Mouse (Mus musculus): ENCODE measurements at regions not wholly inside any gene's neighbourhood (a gene's known extent, or its start where the extent isn't known, plus 50 kb on each side); places are given as distances from the start of the nearest gene placed in this dataset.
"Not testable (repeated sequence)": the region's sequence is repeated elsewhere in the genome, so short reads cannot be mapped to it uniquely, and the experiment has no call there.

DNA sequence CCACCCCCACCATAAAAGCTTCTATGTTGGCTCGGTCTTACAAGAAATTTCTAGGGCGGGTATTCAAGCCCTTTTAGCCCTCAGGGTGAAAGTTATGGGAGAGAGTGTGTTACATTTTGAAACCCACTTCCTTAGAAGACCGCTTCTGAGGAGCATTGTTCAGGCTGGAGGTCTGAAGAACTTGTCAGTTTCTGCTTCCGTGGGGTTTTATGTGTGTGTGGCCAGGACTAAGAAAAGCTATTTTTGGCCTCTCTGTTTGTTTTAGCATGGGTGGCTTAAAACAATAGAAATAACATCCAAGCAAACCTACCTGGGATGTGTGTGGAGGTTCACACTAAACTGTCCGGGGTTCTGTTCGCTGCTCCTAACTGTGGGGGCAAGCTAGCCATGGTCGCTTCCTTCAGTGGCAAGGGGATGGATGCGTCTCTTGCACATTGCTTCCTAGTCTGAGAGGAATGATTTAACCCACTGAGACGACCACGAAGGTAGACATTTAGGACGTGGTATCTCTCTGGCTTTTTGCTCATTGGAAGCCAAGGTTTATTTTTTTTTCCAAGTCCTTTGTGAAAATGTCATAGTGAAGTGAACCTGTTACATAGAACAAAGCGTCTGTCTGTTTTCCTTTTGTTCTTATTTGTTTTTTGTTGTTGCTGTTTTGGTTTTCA lies 298.4 kb downstream of the Vrk1 start:
- DNase-seq (ENCODE audit: extremely low spot score), result no peak

DNA sequence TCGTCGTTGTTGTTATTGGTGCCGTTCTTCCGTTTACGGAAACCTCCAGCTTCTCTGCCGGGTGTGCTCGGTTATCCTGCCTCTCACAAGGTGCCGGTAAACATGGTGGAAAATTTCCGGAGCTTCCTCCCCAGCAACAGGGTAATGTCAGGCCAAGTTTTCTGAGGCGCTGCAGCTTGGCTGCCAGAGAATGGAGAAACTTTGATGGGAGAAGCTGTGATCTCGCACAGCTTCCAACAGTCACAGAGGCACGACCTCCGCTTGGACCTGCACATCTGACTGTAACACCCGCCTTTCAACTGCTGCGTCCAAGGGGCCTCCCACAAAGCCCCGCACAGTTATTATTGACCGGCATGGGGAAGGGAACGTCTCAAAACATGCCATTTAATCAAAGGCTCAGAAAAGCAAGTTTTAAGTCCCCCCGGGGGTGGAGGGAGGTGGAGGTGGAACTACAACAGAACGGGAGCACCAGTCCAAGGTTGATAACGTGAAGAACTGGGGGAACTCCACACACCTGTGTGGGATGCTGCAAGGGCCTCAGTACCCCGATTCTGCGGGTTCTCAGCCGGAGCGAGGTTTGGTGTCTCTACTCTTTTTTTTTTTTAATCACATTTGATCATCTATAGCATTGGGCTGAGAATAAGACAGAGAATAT lies 299.1 kb downstream of the Vrk1 start:
- no peak for DNase-seq (ENCODE audit: extremely low spot score)

- DNase-seq (ENCODE audit: extremely low spot score), result peak; percentile 13
Measured at GRCm38 (mm10) chr12:106310171-106310570, 300.1 kb downstream of the Vrk1 start.

DNA sequence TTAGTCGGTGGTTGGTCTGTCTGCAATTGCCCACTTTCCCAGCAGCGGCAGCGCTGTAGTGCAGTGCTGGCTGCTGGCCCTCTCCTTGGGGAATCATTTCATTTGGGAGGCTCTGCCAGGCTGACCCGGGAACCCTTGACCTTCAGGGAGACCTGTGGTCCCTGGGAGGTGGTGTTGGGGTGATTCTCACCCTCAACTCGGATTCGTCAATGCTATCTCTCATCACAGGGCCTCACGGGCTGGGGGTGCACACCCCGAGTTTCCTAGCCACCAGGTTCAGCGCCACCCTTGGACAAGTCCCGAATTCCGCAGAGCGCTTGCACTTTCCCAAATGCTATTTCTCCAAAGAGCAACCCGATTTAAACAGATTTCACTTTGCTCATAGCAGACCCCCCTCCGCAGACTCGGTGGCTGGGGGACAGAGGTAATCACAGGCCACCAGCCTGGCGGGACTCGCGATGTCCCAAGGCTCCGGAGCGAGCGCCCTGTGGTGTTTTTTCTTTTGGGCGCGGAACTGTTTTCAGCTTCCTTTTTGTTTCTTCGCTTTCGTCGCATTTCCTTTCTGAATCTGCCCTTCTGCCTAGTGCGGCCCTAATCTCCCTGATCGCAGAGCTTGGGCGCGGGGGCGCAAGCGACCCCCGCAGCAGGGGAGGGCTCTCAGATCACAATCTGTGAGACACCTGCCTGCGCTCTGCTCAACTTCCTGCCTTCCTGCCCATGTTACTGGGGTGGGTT lies 300.7 kb downstream of the Vrk1 start:
- peak; percentile 63 for DNase-seq (ENCODE audit: extremely low spot score)

DNA sequence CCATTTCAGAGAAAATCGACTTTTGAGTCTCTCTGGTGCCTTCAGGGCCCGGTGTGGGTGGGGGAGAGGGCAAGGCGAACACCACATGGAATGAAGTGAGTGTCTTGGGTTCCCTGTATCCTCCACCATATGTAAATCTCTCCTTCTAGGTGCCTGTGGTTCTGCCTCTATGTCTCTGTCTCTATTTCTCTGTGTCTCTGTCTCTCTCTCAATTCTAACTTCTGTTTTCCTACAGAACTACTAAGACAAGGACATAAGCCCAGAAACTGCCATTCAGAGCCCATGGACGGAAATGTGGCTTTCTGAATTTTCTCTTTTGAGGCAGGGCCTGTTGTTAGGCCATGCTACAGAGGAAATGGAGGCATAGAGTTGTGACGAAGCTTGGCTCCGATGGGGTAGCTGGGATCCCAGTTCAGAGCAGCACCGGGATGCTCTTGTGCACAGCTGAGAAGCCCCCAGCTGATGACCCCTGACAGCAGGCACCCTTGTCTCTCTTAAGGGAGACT lies 301.3 kb downstream of the Vrk1 start:
- peak; percentile 18 for DNase-seq (ENCODE audit: extremely low spot score)

GRCm38 (mm10) chr12:106311831-106312600 lies 302.0 kb downstream of the Vrk1 start:
- peak; percentile 23 for DNase-seq (ENCODE audit: extremely low spot score)

DNA sequence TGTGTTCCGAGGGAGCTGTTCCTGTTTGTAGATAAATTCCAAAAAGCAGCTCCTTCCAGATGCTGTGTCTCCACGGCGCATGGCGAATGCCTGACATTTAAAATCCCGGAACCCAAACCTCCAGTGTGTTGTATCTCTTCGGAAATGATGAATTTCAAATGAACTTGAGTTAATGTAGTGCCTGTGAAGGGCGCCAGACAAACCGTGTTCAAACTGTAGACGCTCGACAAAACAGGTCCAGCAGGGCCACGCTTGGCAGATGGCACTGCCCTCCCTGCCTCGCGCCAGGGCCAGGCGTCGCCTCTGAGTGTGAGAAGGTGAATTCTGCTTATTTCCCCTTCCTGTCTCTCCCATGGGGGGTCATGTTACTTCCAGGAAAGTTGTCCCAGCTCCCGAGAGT lies 307.7 kb downstream of the Vrk1 start:
- DNase-seq (ENCODE audit: extremely low spot score), result no peak

- no peak for DNase-seq (ENCODE audit: extremely low spot score)
Measured at GRCm38 (mm10) chr12:106321511-106321910, 311.5 kb downstream of the Vrk1 start.

DNA sequence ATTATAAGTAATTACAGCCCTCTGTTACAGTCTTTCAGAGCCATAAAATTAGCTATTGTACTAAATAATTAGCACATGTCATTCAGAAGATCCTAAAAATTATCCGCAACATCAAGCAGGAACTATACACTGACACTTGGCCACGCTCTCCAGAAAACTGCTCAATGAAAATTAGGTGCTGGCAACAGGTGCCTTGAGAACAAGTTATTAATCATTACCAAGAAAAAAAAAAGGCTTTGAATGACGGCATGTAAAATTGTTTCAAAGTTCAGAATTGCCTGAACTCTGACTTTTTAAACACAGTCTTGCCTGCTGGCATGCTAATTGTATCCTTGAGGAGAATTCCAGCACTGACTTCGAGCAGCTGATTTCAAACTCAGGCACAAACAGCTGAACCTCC lies 316.6 kb downstream of the Vrk1 start:
- no peak for DNase-seq (ENCODE audit: extremely low spot score)

GRCm38 (mm10) chr12:106327351-106327750 lies 317.3 kb downstream of the Vrk1 start:
- no peak for DNase-seq (ENCODE audit: extremely low spot score)

- DNase-seq (ENCODE audit: extremely low spot score), result no peak
Measured at GRCm38 (mm10) chr12:106357867-106358266, 347.8 kb downstream of the Vrk1 start.

- not testable (repeated sequence) for DNase-seq (ENCODE audit: extremely low spot score)
Measured at GRCm38 (mm10) chr12:106361646-106362045, 351.6 kb downstream of the Vrk1 start.

DNA sequence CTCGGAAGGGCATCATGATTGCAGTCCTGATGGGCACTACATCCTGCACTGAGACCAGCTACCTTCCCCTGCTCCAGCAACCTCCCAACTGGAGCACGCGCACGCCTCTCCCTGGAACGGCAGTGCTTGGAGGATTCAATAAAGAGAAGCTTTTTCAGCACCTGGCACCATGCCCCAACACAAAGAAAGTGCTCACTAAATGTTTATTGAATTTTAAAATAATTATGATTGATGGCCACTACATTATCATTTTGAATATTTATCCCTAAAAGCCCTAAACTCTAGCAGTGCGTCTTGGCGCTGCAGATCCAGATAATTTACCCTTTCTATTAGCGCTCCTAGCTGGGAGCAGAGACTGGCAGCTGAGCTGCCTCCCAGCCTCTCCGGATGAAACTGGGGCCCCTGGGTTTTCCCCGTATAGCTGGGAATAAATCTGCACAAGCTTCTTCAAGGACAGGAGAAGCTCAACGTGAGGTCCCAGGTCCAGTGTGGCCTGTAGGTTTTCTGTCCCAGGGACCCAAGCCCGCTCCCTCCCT lies 364.9 kb downstream of the Vrk1 start:
- DNase-seq (ENCODE audit: extremely low spot score), result no peak

- no peak for DNase-seq (ENCODE audit: extremely low spot score)
Measured at GRCm38 (mm10) chr12:106375886-106376285, 365.9 kb downstream of the Vrk1 start.

GRCm38 (mm10) chr12:106376783-106377182 lies 366.8 kb downstream of the Vrk1 start:
- no peak for DNase-seq (ENCODE audit: extremely low spot score)

GRCm38 (mm10) chr12:106377281-106377680 lies 367.3 kb downstream of the Vrk1 start:
- no peak for DNase-seq (ENCODE audit: extremely low spot score)

GRCm38 (mm10) chr12:106377761-106378160 lies 367.7 kb downstream of the Vrk1 start:
- DNase-seq (ENCODE audit: extremely low spot score), result no peak

GRCm38 (mm10) chr12:106378303-106379075 lies 368.5 kb downstream of the Vrk1 start:
- DNase-seq (ENCODE audit: extremely low spot score), result peak; percentile 44

DNA sequence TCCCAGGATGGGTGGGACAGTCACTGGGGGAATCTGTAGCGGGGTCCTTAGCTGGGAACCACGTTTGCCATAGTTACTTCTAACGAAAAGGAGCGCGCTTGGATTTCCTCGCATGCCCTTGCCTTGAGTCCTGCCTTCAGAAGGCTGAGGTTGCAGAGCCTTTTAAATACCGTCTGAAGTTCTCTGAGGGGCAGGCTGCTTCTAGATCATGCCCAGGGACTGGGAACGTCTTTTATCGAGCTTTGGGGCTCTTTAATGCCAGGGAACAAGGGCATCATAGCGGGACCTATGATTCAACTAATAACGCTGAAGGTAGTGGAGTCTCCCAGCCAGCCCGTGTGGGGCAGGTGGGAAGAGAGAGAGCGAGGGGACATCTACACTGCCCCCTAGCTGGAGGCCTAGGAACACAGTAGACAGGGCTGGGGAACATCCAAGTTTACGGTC lies 369.1 kb downstream of the Vrk1 start:
- DNase-seq (ENCODE audit: extremely low spot score), result peak; percentile 65

DNA sequence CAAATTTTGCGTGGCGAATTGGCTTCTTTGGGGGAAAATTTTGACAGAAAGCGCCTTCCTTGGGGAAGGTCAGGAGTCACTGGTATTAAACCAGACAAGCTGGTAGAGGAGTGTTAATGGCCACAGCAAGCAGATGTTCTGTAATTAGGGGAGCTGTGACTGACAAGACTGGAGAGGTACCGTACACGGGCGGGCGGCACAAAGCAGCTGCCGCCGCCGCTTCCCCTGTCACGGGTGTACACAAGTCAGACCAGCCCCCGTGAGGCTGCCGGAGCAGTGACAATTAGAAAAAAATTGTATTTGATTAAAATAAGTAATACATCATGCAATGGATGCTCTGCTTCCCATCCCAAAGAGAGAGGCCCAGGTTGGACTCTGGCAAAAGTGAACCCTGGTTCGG lies 369.8 kb downstream of the Vrk1 start:
- DNase-seq (ENCODE audit: extremely low spot score), result no peak

- DNase-seq (ENCODE audit: extremely low spot score), result no peak
Measured at GRCm38 (mm10) chr12:106381821-106382220, 371.8 kb downstream of the Vrk1 start.
